Mouse (Mus musculus): ENCODE results near the gene Glrp1.

- TF ChIP-seq CTCF (IDR thresholded peaks at IDR 0.05; ENCODE audit: low read depth, low read length) (no peak), POLR2A (IDR thresholded peaks at IDR 0.05; ENCODE audit: borderline replicate concordance, low read depth, low read length) (no peak)
Observed at GRCm38 (mm10) chr1:88536308-88536707, 26.4 kb upstream of the Glrp1 start.

Measured in bone marrow macrophage, adult 2 months (primary cell).